Mouse (Mus musculus) heart, adult 2 months (tissue): Measurements from ENCODE around the gene G430095P16Rik.

Experiments
- CTCF ChIP-seq: fragments of 200-600 bp; IDR thresholded peaks from 2 replicates; pipeline ENCODE4 v1.8.1; 2022; ENCODE audit warnings: antibody characterized with exemption, mild to moderate bottlenecking, moderate library complexity
- EP300 ChIP-seq: fragments of 200-500 bp; IDR thresholded peaks from 2 replicates; pipeline ENCODE4 v1.6.1; 2011; ENCODE audit warnings: low read depth, low read length, control low read depth; ENCODE audit not compliant: insufficient read depth

DNA sequence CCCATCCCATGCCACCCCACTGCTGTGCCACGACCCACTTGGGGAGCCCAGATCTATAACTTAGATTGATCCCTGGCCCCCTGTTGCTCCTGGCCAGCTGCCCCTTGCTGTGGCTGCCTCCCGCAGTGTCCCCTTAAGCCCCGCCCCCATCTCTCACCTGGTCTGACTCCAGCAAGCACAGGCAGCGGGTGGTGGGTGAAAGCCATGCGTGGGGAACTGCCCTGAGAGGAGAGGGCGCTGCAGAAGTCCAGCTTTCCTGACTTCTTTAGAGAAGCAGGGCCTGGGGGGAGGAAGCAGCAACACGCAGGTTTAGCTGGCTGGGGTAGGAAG lies 729 bp downstream of the G430095P16Rik start:
- TF ChIP-seq EP300 (no peak), CTCF (no peak)
